Mouse (Mus musculus) right cerebral cortex, postnatal 4 days (tissue): ENCODE measurements around the gene Sf3a3.
"Not testable (repeated sequence)": the region's sequence is repeated elsewhere in the genome, so short reads cannot be mapped to it uniquely, and the experiment has no call there.

Experiments used
- DNase-seq: peaks from one replicate; pipeline ENCODE4 v3.0.0-alpha.2; 2022

The Sf3a3 gene

DNA sequence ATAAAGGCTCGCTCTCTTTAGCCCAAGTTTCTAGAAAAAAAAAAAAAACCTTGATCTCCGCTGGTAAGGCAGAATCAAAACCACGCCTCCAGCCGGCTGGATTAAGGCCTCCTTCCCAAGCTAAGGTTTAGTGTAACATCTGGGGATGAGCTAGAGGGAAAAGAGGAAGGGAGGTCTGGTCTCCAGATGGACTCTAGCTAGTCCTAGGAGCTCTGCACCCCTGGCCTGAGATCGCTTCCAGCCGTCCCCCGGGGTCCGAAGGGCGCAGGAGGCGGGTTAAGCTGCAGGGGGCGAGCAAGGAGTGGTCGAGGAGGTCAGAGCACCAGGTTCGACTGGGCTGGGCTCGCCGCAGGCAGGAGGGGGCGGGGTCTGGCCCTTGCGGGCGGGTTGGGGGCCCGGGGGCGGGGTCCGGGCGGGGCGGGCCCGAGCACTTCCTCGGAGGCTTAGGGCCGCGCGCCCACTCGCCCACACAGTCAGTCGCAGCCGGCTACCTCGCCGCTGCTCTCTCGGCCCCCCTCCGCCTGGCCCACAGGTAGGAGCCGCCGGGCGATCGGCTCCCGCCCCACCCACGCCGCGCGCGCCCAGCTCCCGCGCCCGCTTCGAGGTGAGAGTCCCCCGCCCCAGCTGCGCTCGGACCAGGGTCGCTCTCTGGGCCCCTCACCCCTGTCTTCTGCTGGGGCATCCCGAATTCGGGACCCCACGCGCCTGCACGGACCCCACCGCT is 14.2 kb upstream of the Sf3a3 start, which contains the start of gene Fhl3:
TSS of gene Fhl3 (plus strand) at position 454 of the 724 bp plus-strand sequence.
- DNase-seq, result no peak

GRCm38 (mm10) chr4:124701052-124701845 is 13.3 kb upstream of the Sf3a3 start:
- DNase-seq, result no peak

DNA sequence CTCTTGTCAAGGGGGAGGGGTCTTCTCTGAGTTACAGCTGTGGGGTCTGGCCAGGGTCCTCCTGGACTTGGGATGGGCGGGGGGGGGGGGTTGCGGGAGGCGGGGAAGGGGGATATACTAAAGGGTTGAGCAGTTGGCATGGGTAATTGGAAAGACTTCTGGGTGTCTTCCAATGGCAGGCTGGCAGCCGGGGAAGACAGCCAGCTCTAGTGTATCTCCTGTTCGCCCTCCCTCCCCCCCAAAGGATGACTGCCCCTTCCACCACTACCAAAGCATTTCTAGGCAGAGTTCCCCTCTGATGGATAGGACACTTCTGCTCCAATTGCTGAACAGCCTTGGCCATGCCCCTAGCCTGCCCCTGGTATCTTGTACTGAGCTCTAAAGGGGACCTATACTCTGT is 12.7 kb upstream of the Sf3a3 start:
- no peak for DNase-seq

DNA sequence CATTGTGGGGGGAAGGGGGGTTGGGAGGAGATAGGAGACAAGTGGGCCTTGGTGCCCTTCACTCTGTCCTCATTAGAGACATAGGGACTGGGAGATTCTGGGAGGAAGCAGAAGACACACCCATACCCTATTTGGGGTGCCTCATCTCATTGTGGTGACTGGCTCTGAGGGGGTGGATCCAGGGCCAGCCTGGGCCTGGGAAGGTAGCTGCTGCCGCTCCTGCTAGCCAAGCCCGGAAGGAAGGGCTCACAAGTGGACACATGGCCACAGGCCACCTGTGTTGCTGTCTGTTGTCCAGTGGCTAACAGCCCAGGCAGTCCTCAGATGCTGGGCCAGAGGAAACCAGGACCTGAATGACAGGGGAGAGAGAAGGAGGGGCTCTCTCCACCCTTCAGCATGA is 11.2 kb upstream of the Sf3a3 start:
- DNase-seq, result no peak

- no peak for DNase-seq
These were observed 10.4 kb upstream of the Sf3a3 start for GRCm38 (mm10) chr4:124703881-124704796.

DNA sequence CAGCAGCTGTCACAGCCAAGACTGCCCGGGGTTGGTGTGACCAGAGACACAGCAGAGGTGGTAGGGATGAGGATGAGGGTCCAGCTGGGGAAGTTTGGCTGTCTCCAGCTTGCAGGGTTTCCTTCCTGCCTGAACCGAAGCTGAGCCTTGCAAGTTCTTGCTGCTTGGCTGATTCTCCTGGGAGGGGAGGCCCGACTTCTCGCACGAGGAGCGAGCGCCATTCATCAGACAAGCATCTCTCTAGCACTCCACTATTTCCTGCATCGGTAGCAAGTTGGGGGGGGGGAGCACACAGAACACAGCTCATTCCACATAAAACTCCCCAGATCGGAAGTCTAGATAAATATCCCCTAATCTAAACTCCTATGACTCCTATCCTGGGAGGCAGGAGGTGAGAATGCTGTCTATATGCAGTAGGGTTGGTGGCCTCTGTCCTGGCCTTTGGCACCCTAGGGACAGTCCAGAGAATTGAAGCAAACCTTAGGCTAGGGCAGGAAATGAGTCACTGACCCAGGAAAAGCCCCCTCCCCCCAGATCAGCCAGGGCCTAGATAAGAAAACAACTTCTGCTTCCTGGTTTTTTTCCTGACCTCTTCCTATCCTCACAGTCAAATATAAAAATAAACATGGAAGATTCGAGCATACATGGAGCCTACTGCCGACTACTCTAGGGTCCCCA is 9.6 kb upstream of the Sf3a3 start:
- no peak for DNase-seq

DNA sequence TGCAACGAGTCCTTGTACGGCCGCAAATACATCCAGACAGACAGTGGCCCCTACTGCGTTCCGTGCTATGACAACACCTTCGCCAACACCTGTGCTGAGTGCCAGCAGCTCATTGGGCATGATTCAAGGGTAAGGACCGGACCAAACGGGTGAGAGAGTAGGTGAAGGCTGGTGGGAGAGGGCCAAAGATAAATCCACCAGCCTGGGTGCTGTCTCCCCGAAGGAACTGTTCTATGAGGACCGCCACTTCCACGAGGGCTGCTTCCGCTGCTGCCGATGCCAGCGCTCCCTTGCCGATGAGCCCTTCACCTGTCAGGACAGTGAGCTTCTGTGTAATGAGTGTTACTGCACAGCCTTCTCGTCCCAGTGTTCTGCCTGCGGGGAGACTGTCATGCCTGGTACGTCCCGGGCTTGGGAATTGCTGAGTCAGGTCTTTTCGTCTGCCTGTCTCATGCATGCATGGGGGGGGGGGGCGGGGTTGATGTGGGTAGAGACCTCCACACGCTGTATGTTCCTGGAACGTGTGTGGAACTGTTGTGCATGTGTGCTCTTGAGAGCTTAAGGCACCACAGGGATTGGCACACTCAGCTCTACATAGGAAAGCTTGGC is 8.8 kb upstream of the Sf3a3 start:
- no peak for DNase-seq

DNA sequence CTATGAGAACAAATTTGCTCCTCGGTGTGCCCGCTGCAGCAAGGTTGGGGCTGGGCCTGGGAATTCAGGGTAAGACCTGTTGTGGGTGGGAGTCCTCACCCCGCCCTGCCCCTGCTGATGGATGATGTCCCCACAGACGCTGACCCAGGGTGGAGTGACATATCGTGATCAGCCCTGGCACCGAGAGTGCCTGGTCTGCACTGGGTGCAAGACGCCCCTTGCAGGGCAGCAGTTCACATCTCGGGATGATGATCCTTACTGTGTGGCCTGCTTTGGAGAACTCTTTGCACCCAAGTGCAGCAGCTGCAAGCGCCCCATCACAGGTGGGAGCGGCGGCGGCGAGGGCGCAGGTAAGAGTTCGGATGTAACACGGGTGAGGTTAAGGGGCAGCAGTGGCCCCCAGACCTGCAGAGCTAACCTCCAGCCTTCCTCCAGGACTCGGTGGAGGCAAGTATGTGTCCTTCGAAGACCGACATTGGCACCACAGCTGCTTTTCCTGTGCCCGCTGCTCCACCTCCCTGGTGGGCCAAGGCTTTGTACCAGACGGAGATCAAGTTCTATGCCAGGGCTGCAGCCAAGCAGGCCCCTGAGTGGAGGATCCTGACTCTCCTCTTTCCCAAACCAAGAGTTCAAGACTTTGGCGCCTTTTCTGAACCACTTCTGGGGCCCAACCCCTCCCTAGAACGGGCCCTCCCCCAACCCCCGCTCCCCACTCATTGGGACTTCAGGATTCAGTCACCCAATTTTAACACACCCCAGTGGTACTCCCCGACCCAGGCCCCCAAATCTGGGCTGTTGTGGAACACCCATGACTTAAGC is 7.0 kb upstream of the Sf3a3 start:
- not testable (repeated sequence) for DNase-seq

DNA sequence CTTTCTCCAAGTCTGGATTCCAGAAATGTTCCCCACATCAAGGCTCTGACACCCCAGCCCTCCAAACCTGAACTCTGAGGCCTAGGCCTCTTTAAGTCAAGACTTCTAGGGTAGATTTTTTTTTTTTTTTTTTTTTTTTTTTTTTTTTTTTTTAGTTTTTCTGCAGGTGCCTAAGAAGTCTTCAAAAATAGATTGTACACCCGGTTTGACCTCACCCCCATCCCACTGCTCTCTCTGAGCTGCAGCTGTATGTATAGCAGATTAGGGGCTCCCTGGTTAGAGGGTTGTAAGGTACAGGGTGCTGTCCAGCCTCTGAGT is 6.4 kb upstream of the Sf3a3 start:
- not testable (repeated sequence) for DNase-seq

- peak; percentile 69 for DNase-seq
These were observed 5.8 kb upstream of the Sf3a3 start for GRCm38 (mm10) chr4:124708518-124709477.

- no peak for DNase-seq
These were observed 4.6 kb upstream of the Sf3a3 start for GRCm38 (mm10) chr4:124709961-124710446.

DNA sequence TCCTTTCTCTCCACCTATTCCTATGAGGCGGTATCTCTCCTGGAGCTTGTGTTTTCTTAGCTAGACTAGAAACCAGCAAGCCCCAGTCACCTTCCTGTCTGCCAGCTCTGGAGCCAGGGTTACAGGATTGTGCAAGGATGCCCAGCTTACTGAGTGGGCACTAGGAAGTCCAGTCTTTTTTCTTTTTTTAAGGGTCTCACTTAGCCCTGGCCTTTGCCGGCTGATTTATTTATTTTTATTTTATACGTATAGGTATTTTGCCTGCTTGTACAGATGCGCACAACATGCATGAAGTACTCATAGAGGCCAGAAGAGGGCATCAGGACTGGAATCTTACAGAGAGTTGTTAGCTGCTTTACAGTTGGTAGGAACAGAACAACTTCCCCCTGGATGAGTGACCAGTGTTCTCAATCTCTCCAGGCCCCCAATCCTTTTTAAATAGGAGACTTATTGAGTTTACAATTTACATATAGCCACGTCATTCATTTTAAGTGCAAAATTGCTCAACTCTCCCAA is 3.7 kb upstream of the Sf3a3 start:
- no peak for DNase-seq

GRCm38 (mm10) chr4:124712618-124713017 is 2.0 kb upstream of the Sf3a3 start:
- DNase-seq, result no peak

DNA sequence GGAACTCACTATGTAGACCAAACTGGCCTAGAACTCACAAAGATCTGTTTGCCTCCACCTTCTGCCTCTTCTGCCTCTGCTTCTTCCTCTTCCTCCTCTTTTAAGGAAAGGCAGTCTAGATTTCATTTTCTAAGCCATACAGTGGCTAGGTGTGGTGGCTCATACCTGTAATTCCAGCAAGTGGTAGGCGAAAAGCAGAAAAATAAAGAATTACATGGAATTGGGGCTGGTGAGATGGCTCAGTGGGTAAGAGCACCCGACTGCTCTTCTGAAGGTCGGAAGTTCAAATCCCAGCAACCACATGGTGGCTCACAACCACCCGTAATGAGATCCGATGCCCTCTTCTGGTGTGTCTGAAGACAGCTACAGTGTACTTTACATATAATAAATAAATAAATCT is 726 bp upstream of the Sf3a3 start:
- not testable (repeated sequence) for DNase-seq

DNA sequence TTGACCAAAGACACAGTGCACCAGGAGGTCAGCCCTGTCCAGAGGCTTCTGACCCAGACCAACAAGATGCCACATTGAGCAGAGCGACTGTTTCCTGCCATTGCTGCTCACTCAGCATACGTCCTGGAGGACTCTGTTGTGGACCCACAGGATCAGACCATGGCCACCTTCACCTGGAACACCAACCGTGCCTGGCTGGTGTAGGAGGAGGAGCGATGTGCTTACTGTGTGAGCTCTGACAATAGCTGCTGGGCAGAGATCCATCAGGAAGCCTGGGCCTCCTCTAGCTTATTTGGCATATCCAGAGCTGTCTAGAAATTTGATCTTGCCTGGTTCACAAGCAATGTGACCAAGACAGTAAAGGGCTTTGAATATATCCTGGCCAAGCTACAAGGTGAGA is 4.5 kb downstream of the Sf3a3 start:
- DNase-seq, result no peak

- DNase-seq, result no peak
These were observed 11.5 kb downstream of the Sf3a3 start for GRCm38 (mm10) chr4:124726121-124726520.

- no peak for DNase-seq
These were observed 22.4 kb downstream of the Sf3a3 start for GRCm38 (mm10) chr4:124736952-124737351.

DNA sequence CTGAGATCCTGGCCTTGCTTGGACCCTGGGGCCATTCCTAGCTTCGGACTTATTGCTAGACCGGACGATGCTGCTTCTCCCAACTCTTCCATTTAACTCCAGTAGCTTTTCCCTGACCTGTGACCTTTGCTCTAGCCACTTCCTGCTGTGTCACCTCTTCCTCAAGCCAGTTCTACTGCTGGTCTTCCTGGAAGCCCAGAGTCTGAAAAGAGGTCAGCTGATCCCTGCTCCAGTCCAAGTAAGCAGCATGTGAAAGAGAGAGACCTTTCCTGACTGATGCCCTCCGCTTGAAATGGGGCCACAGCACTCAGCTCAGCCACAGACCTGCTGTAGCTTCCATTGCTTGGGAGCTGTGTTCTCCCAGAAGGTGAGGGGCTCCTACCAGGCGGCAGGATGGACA is 22.9 kb downstream of the Sf3a3 start:
- no peak for DNase-seq

DNA sequence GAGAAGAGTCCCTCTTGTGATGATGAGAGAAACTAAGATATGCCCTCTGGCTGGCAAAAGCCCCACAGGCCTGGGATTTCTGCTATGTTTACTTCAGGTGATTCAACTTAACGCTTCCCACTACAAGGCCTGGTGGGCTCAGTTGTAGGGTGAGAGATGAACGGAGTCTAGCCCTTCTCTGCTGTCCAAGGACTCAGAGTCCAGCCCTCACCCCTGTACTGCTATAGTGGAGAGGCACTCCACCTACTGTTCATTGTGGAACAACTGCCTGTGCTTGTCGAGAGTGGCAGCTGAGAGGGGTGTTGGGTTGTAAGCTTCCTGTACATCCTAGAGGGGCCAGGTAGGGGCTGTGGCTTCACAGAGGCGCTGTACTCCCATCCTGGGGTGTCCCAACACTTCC is 23.4 kb downstream of the Sf3a3 start:
- DNase-seq, result no peak

- no peak for DNase-seq
These were observed 24.2 kb downstream of the Sf3a3 start for GRCm38 (mm10) chr4:124738783-124739182.
